Mouse (Mus musculus) left cerebral cortex, adult 2 months (tissue): ENCODE results near the gene Fbxo33. TPM values are rescaled to one million over a fixed set of nuclear protein-coding genes. Genes with fewer than 3 reads are reported as not detected.
A peak's percentile ranks its signal among the peaks of the same experiment; 100 is the strongest.
"Not testable (repeated sequence)": the region's sequence is repeated elsewhere in the genome, so short reads cannot be mapped to it uniquely, and the experiment has no call there.

ENCODE experiments used
- DNase-seq, 2 experiments: peaks; one replicate each; pipeline ENCODE4 v3.0.0; 2021 to 2022; ENCODE audit warnings: low spot score in 2 of 2, mixed read lengths in 1 of 2; ENCODE audit errors: extremely low spot score in 1 of 2
- H3K27ac ChIP-seq: fragments of 200-600 bp; 2 replicates; pipeline ENCODE4 v1.8.1; 2022
- H3K4me3 ChIP-seq: fragments of 200-600 bp; 2 replicates; pipeline ENCODE4 v1.8.1; 2022
- CTCF ChIP-seq: fragments of 200-600 bp; IDR thresholded peaks from 2 replicates; pipeline ENCODE4 v1.8.1; 2022; ENCODE audit warnings: antibody characterized with exemption, mild to moderate bottlenecking, moderate library complexity
- intact Hi-C: fragments of 180-260 bp; cut with DNase I; formaldehyde crosslinking; loops from one replicate; pipeline ENCODE4 v1.15.1; 2025
- long read RNA-seq, 2 experiments: library from polyadenylated mRNA; stranded (forward); transcript quantifications; one replicate each; pipeline ENCODE4 v2.0.0; 2021; ENCODE audit warnings: borderline mapping rate in 2 of 2
- total RNA-seq, 2 experiments: library from RNA; stranded (reverse); gene quantifications; 2 replicates each; pipeline ENCODE4 v1.2.3; 2021

Fbxo33 gene
- total RNA-seq, result 10 to 100 TPM; 64.8 to 71.4 TPM
- long read RNA-seq, experiment 1, transcript Fbxo33-201 (4 exons, 3,688 nt), result major isoform, 40 of 46 reads
- long read RNA-seq, experiment 1, partial matches to known transcripts, result 1 of 46 reads
- long read RNA-seq, experiment 1, other reads (novel, unspliced or antisense), result 5 of 46 reads
- long read RNA-seq, experiment 2, transcript Fbxo33-201 (4 exons, 3,688 nt), result major isoform, 40 of 47 reads
- long read RNA-seq, experiment 2, partial matches to known transcripts, result 0 of 47 reads
- long read RNA-seq, experiment 2, other reads (novel, unspliced or antisense), result 5 of 47 reads

DNA sequence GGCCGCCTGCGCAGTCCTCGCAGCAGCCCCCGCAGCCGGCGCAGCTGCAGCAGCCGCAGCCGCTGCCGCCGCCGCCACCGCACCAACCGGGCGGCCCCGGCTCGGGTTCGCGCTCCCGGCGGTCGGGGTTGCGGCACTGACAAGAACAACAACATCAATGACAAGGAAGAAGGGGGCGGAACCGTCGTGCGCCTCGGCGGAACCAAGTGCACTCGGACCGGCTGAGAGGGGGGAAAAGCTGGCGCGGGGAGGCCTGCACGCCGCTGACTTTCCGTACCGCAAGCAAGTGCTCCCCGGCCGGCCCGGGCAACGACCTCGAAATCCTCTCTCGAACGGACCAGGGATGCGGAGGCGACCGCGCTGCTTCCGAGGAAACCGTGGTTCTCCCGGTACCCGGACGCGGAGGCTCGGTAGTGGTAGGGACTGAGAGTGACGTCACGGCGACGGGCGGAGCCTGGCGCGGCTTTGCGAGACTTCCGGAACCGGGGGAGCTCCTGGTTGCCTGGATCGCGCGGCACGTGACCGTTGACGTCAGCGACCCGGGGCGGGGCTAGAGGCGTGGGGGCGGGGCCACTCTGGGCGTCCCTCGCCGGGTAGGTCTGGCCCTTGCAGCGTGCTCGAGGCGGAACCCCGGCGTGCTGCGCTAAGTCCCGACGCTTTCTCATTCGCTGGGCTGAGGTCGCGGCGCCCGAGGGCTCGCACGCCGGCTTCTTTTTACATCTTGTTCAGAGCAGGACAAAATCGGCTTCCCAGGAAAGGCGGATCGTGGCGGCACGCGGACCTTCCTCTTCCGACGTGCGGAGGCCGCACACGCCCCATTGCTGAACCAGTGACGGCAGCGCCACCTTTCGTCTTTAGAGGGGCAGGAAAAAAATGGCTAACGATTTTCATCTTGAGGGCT, at the start of gene Fbxo33:
Gene Fbxo33 (minus strand): TSS at position 401 of the 901 bp plus-strand sequence.
- TF ChIP-seq CTCF, result peak; percentile 55
- Histone ChIP-seq H3K4me3 (peak within 1 kb of the TSS; percentile 87), H3K27ac (peak within 1 kb of the TSS; percentile 98)
- intact Hi-C loops, result loop anchor here (2.0 kb wide), 2 partner anchors 89 to 153 kb away; partner anchors contain the start of gene Pnn
- DNase-seq, result peak; percentile 95 to 96

DNA sequence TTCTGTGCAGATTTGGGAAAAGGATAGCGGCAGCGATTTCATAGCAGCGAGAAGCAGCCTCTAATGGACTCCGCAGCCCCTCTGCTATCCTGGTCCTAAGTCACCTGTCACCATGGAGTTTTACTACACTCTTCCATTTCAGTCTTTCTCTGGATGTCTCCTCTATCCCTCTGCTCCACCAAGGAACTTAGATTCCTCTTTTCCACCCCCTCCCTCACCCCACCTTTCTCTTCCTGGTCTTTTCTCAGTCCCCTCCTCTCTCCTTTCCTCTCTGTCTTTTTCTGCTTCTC, 46.4 kb upstream of the Fbxo33 start:
- intact Hi-C loops, result no loop called here
- no peak for DNase-seq
- Histone ChIP-seq H3K27ac (peak overlapping the region; percentile 82), H3K4me3 (peak overlapping the region; percentile 47)
- no peak for TF ChIP-seq CTCF

DNA sequence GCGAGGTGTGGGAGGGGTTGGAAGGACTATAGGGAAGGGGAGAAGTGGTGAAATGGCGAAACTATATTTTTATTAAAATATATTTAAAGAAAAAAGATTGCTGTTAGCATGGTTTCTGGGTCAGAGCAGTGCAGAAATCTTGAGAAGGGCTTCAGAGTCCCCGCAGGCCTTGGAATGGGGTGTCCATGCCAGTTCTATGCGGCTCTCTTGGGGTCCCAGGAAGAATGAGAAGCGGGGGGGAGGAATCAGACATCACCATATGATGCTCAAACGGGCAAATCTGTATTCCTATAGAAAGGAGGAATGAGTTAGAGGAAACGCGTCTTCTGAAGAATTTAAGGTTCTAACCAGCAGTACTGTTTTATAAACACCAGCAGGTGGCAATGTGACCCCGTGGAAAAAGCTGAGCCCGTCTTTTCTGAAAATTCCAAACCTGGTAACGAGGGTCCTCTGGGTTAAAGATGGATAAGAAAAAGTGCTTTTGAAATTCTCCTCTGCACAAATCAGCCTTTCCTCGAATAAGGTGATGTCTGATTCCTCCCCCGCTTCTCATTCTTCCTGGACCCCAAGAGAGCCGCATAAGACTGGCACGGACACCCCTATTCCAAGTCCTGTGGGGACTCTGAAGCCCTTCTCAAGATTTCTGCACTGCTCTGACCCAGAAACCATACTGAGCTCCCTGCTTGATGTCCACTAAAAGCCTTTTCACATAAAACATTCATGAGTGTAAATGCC, 45.8 kb upstream of the Fbxo33 start:
- intact Hi-C loops, result no loop called here
- peak; percentile 41 to 51 for DNase-seq
- peak overlapping the region; percentile 47 for H3K4me3 ChIP-seq
- peak overlapping the region; percentile 82 for H3K27ac ChIP-seq
- peak; percentile 69 for TF ChIP-seq CTCF

DNA sequence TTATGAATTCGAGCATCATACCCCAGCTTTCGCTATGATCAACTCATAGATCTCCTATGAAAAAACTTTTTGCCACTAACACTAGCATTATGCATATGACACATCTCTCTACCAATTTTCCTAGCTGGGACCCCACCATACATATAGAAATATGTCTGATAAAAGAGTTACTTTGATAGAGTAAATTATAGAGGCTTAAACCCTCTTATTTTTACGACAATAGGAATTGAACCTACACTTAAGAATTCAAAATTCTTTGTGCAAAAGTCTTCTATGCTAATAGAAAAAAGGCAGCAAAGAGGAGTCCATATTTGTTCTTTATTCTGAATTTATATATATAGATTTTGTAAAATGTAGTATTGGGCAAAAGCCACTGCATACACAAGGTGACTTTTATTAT, 43.3 kb upstream of the Fbxo33 start:
- no peak overlapping the region for H3K27ac ChIP-seq
- DNase-seq, result no peak
- no peak overlapping the region for H3K4me3 ChIP-seq
- no peak for TF ChIP-seq CTCF
- intact Hi-C loops, result no loop called here

DNA sequence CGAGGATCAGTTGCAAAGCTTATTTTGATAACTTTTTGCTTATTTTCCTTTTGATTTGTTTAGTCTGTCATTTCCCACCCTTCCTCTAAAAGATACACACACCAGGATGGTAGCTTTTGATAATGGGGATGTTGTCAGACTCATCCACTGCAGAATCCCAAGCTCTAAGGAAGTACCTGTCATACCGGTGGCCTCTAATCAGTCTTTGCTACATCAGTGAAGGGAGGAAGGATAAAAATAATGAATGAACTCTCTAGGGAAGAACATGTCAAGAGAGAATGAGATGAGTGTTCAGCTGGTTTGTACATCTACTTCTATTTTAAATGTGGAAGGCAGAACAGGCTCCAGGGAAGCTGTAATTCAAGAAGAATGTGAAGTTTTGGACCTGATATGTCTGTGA, 41.3 kb upstream of the Fbxo33 start:
- no peak for TF ChIP-seq CTCF
- H3K4me3 ChIP-seq, result no peak overlapping the region
- H3K27ac ChIP-seq, result peak overlapping the region; percentile 88
- intact Hi-C loops, result no loop called here
- DNase-seq, result no peak

DNA sequence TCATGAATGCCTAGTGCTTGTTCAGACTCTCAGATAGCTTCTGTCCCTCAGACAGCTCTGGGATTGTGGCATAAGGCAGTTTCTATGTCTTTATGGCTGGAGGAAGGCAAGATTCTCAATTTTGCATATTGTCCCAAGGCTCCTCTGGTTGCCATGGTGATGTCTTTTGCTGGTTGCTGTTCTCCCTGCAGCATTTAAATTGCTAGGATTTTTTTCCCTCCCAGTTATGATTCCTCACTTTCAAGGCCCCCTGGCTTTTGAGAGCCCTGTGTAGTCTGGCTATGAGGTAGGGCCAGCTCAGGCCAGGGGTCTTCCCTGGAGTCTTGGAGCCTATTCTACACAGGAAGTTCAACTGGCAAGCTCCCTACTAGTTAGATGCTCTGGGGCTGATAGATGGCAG, 40.8 kb upstream of the Fbxo33 start:
- DNase-seq, result peak in 1 of 2 experiments; percentile 35
- no peak overlapping the region for H3K4me3 ChIP-seq
- intact Hi-C loops, result no loop called here
- no peak for TF ChIP-seq CTCF
- H3K27ac ChIP-seq, result peak overlapping the region; percentile 88

DNA sequence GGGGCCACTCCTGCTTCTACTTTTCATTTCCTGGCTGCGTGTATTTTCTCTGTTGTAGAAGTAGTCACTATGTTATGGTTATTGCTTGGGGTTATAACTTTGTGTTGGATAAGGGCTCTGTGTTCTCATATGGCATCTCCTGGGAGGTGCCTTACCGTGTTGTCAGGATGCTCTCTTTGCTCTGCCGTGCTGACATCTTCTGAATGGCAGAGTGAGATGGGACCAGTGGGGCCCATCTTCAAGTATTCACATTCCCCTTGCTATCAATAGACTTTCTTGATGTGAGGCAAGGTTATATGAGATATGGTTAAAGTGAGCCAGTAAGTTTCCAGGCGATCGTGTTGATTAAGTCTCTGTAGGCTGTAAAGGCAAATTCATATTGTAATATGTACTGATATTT, 39.5 kb upstream of the Fbxo33 start:
- no peak for DNase-seq
- Histone ChIP-seq H3K27ac (no peak overlapping the region; the same call in 1 of the 2 replicates), H3K4me3 (no peak overlapping the region)
- intact Hi-C loops, result no loop called here
- TF ChIP-seq CTCF, result no peak

DNA sequence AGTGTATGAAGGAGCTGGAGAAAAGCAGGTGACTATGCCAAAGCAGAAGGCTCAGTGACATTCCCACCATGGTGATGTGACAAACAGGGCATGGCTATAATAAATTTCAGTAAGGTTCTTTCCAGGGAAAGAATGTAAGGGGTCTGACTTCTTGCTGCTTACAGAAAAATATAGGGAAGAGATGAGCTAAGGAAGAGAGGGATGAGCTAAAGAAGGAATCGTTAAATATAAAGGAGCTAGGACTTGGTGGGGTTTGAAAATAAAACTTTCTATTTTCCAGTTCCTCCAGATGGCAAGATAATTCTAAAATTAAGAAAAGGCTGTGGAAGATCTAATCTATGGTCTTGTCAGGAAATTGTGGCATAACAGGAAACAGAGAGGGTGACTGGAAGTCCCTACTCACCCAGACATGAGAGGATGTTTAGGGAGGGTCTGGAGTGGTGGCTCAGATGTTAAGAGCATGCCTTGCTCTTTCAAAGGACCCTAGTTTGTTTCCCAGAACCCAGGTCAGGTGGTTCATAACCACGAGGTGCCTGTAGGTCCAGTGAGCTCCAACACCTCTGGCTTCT, 30.8 kb upstream of the Fbxo33 start:
- intact Hi-C loops, result no loop called here
- peak overlapping the region; percentile 58 for H3K27ac ChIP-seq
- no peak for TF ChIP-seq CTCF
- no peak for DNase-seq
- H3K4me3 ChIP-seq, result no peak overlapping the region

DNA sequence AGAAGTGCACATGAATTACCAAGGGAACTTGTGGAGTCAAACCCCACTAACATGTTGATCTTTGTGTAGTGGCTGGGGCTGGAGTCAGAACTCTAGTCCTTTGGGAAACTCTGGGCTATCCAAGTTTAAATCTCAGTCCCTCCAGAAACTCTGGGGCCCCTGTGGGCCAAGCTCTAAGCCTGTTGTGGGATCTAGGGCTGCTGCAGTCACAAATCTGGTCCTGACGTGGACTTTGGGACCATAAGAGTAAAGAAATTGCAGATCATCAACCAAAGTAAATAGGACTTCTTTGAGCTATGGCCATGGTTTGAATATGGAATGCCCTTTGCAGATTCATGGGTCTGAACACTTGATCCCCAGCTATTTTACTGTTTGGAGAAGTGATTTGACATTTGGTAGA, 29.4 kb upstream of the Fbxo33 start:
- no peak for TF ChIP-seq CTCF
- intact Hi-C loops, result no loop called here
- DNase-seq, result no peak
- Histone ChIP-seq H3K27ac (no peak overlapping the region), H3K4me3 (no peak overlapping the region)

DNA sequence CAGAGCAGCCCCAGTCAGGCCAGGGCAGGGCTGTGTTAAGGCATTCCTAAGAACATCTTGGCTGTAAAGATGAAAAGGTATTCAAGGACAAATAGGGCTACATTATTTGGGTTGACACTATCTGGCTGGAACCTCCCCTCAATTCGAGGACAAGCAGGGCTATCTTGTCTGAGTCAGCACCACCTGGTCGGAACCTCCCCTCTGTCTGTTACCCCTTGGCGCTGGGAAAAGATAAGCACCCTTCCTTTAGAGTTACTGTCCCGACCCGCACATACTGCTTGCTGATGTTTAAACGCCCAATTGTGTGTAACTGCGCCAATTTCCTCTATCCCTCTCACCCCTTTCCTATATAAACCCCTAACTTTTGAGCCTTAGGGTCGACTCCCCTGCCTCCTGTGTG, 21.5 kb upstream of the Fbxo33 start:
- H3K4me3 ChIP-seq, DNase-seq, H3K27ac ChIP-seq, intact Hi-C loops: not testable (repeated sequence)

DNA sequence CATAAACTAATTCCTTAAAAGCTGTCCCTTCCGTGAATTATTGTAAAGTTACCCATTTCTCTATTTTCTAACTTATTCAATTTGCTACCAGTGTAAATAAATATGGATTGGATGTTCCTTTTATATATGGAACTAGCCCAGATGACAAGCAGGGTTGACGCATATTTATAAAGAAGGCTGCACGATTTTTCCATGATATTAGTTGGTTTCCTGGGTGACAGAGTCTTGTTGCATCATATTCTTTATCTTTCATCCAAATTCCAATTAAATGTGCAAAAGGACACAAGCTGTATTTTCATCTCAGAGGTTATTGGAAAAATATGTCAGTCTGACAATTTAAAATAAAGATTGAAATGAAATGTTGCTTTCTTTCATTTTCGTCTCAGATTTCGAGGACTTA, 18.9 kb upstream of the Fbxo33 start:
- peak overlapping the region; percentile 11; the same call in 1 of the 2 replicates for H3K4me3 ChIP-seq
- DNase-seq, result no peak
- no peak overlapping the region for H3K27ac ChIP-seq
- intact Hi-C loops, result loop anchor here (10.0 kb wide), 1 partner anchor 376 kb away; no protein-coding TSS in a partner anchor
- no peak for TF ChIP-seq CTCF
